ENCODE assay signal across 9 mouse cellular contexts in genomic region chr5:143634550-143635112, GRCm38 (mm10). TPM values are rescaled to one million over a fixed set of nuclear protein-coding genes. Genes with fewer than 3 reads are reported as not detected.
DNase-seq lines count a peak whose midpoint lies in the region; ATAC-seq and TF ChIP-seq lines count a peak whose summit lies in the region.
"Had no signal": no experiment of that assay in that cellular context is flagged by ENCODE, and none has a peak within 500 bp of the region (broad histone marks: within the 10 kb centered on the region; RNA-seq: fewer than 3 reads in every experiment).

No protein-coding gene starts in this region.

- peak; percentile 97 for DNase-seq in heart, adult 11 months
- no peak for DNase-seq in neural tube, embryonic 10.5 days (ENCODE audit: extremely low spot score, low spot score)
- DNase-seq in limb, embryonic 14.5 days (ENCODE audit: low spot score): no peak
- no peak for DNase-seq in cerebellum, adult 2 months
- no peak for DNase-seq in testis, postnatal 14 days (ENCODE audit: low spot score)
- DNase-seq in B cell, adult 2 months: no peak

- H3K4me3 ChIP-seq in heart, embryonic 11.5 days (ENCODE audit: low read depth, low read length): no peak overlapping the region
- H3K4me3 ChIP-seq in neural tube, embryonic 13.5 days: no peak overlapping the region
- H3K4me3 ChIP-seq in limb, embryonic 14.5 days (replicated peaks; ENCODE audit: low read length): no peak overlapping the region
- no peak overlapping the region for H3K4me3 ChIP-seq in cerebellum, adult 2 months (replicated peaks; ENCODE audit: insufficient read depth, low read depth, low read length)
- H3K4me3 ChIP-seq: forebrain, embryonic 12.5 days had no signal

- H3K27me3 ChIP-seq in heart, embryonic 11.5 days (ENCODE audit: control insufficient read depth, insufficient read depth, low read length): no peaks in the 10 kb centered on the region
- H3K27me3 ChIP-seq in neural tube, embryonic 13.5 days: no peaks in the 10 kb centered on the region
- no peaks in the 10 kb centered on the region for H3K27me3 ChIP-seq in limb, embryonic 14.5 days (ENCODE audit: control insufficient read depth, insufficient read depth, low read length)
- H3K27me3 ChIP-seq in cerebellum, adult 2 months (ENCODE audit: control insufficient read depth, insufficient read depth, low read length): no peaks in the 10 kb centered on the region
- H3K27me3 ChIP-seq: forebrain, embryonic 12.5 days had no signal

- H3K9ac ChIP-seq in heart, embryonic 11.5 days (ENCODE audit: low read depth, low read length): no peak overlapping the region
- H3K9ac ChIP-seq in neural tube, embryonic 13.5 days: peak overlapping the region; percentile 50; the same call in 1 of the 2 replicates
- 0 out of 2 replicates have a peak overlapping the region, but pooled peaks have one; percentile 8 for H3K9ac ChIP-seq in limb, embryonic 14.5 days (ENCODE audit: low read depth, low read length, severe bottlenecking)
- H3K9ac ChIP-seq: forebrain, embryonic 12.5 days had no signal

- TF ChIP-seq POLR2A in limb, embryonic 14.5 days (IDR thresholded peaks at IDR 0.05; ENCODE audit: borderline replicate concordance, extremely low read depth, insufficient read depth, insufficient read length): no peak
- TF ChIP-seq POLR2A in cerebellum, adult 2 months (IDR thresholded peaks at IDR 0.05; ENCODE audit: borderline replicate concordance, insufficient read depth, low read length): no peak

- 51% methylated on average over 12 of the region's 12 CpGs for WGBS in heart, embryonic 11.5 days (ENCODE audit: insufficient replicate concordance)
- WGBS in neural tube, embryonic 13.5 days: 67% methylated on average over 12 of the region's 12 CpGs
- WGBS in limb, embryonic 14.5 days: 47% methylated on average over 12 of the region's 12 CpGs
- 69% methylated on average over 12 of the region's 12 CpGs for WGBS in cerebellum, adult 2 months

- H3K36me3 ChIP-seq in heart, embryonic 11.5 days (ENCODE audit: control insufficient read depth, insufficient read depth, low read length): no peaks in the 10 kb centered on the region
- H3K36me3 ChIP-seq in neural tube, embryonic 13.5 days: no peaks in the 10 kb centered on the region
- no peaks in the 10 kb centered on the region for H3K36me3 ChIP-seq in limb, embryonic 14.5 days (ENCODE audit: control insufficient read depth, insufficient read depth, low read length)
- H3K36me3 ChIP-seq: forebrain, embryonic 12.5 days had no signal

- H3K9me3 ChIP-seq in heart, embryonic 11.5 days (replicated peaks; ENCODE audit: control insufficient read depth, low read length): 0 out of 2 replicates have a peak, but pooled peaks cover 2% of the 10 kb centered on the region
- H3K9me3 ChIP-seq in neural tube, embryonic 13.5 days: no peaks in the 10 kb centered on the region
- H3K9me3 ChIP-seq in limb, embryonic 14.5 days (ENCODE audit: control insufficient read depth, low read length): no peaks in the 10 kb centered on the region
- H3K9me3 ChIP-seq: forebrain, embryonic 12.5 days had no signal

- H3K4me2 ChIP-seq in heart, embryonic 11.5 days: no peak overlapping the region; the same call in 1 of the 2 replicates
- no peak overlapping the region for H3K4me2 ChIP-seq in neural tube, embryonic 13.5 days
- no peak overlapping the region for H3K4me2 ChIP-seq in limb, embryonic 14.5 days (replicated peaks; ENCODE audit: low read depth, low read length, severe bottlenecking)
- H3K4me2 ChIP-seq: forebrain, embryonic 12.5 days had no signal

- H3K27ac ChIP-seq in heart, embryonic 11.5 days (ENCODE audit: low read depth, low read length): no peak overlapping the region
- no peak overlapping the region for H3K27ac ChIP-seq in neural tube, embryonic 13.5 days (replicated peaks)
- no peak overlapping the region for H3K27ac ChIP-seq in limb, embryonic 14.5 days (replicated peaks; ENCODE audit: low read depth, low read length)
- H3K27ac ChIP-seq in cerebellum, adult 2 months (ENCODE audit: insufficient read depth, low read length): no peak overlapping the region
- H3K27ac ChIP-seq: forebrain, embryonic 12.5 days had no signal

- H3K4me1 ChIP-seq in heart, embryonic 11.5 days (ENCODE audit: control insufficient read depth, insufficient read depth, low read length): peaks cover 35% of the 10 kb centered on the region
- peaks cover 52% of the 10 kb centered on the region for H3K4me1 ChIP-seq in neural tube, embryonic 13.5 days (replicated peaks)
- peaks cover 74% of the 10 kb centered on the region for H3K4me1 ChIP-seq in limb, embryonic 14.5 days (ENCODE audit: control insufficient read depth, insufficient read depth, low read length)
- no peaks in the 10 kb centered on the region; the same call in 1 of the 2 replicates for H3K4me1 ChIP-seq in cerebellum, adult 2 months (ENCODE audit: control insufficient read depth, insufficient read depth, low read length)

- no peak for TF ChIP-seq CTCF in cerebellum, adult 2 months (IDR thresholded peaks at IDR 0.05; ENCODE audit: borderline replicate concordance, insufficient read depth, low read depth, low read length)

- ATAC-seq in heart, embryonic 11.5 days (replicated peaks; ENCODE audit: insufficient number of reproducible peaks, low FRiP score, low TSS enrichment): no peak
- ATAC-seq in neural tube, embryonic 13.5 days (ENCODE audit: low read depth): no peak
- ATAC-seq in limb, embryonic 14.5 days (ENCODE audit: low FRiP score, low read depth): no peak

RNA-seq across cellular contexts. Expression of gene Cyth3, which starts 12.4 kb away (rescaled TPM):
- polyA plus RNA-seq in heart, embryonic 11.5 days (2014; fragmentation: Nextera tagmentation; extraction: Ambion mirVana): 29.1 and 32.8 TPM in 2 replicates
- polyA plus RNA-seq in neural tube, embryonic 13.5 days (2015; fragmentation: Nextera tagmentation; extraction: Ambion mirVana): 43.1 and 45.2 TPM in 2 replicates
- polyA plus RNA-seq in limb, embryonic 14.5 days (2012; rRNA removed): 50.6 and 52.9 TPM in 2 replicates
- 60.5 and 67.7 TPM in 2 replicates for polyA plus RNA-seq in limb, embryonic 14.5 days (2014; fragmentation: Nextera tagmentation; extraction: Ambion mirVana)
- polyA plus RNA-seq in cerebellum, adult 2 months (2012; rRNA removed): 39.8 and 41.3 TPM in 2 replicates
